Mouse (Mus musculus) brown adipose tissue, adult 24 weeks (tissue): ENCODE data around the gene Catsperg1. TPM values are rescaled to one million over a fixed set of nuclear protein-coding genes. Genes with fewer than 3 reads are reported as not detected.
"Not testable (repeated sequence)": the region's sequence is repeated elsewhere in the genome, so short reads cannot be mapped to it uniquely, and the experiment has no call there.

Experiments
- H3K27ac ChIP-seq: fragments of 200-500 bp; replicated peaks from 2 replicates; pipeline ENCODE4 v1.5.1; 2012; ENCODE audit warnings: low read depth, mild to moderate bottlenecking, low read length
- H3K4me1 ChIP-seq: fragments of 200-500 bp; 2 replicates; pipeline ENCODE4 v1.6.1; 2012; ENCODE audit warnings: low read length, mixed read lengths; ENCODE audit not compliant: control insufficient read depth, insufficient read depth, insufficient read length
- H3K4me3 ChIP-seq: fragments of 200-500 bp; 2 replicates; pipeline ENCODE4 v1.5.1; 2012; ENCODE audit warnings: low read depth, mild to moderate bottlenecking, low read length, moderate library complexity; ENCODE audit not compliant: insufficient read depth
- polyA plus RNA-seq: library from polyadenylated mRNA; stranded (reverse); fragments of >200 nt; gene quantifications from 2 replicates; pipeline ENCODE4 v1.2.4, GENCODE M21; 2012; ENCODE audit not compliant: missing spikeins, insufficient read depth, insufficient read length

The Catsperg1 gene
- polyA plus RNA-seq, 1 experiment: not detected

- H3K4me3 ChIP-seq: peak overlapping the region; percentile 68
- no peaks in the 10 kb centered on the region for H3K4me1 ChIP-seq
- peak overlapping the region; percentile 83 for H3K27ac ChIP-seq
Measured at GRCm38 (mm10) chr7:29211415-29212198, 2.2 kb downstream of the Catsperg1 start.

GRCm38 (mm10) chr7:29211013-29211412, 2.8 kb downstream of the Catsperg1 start:
- H3K4me1 ChIP-seq: not testable (repeated sequence)
- Histone ChIP-seq H3K27ac (peak overlapping the region; percentile 83), H3K4me3 (peak overlapping the region; percentile 68)

DNA sequence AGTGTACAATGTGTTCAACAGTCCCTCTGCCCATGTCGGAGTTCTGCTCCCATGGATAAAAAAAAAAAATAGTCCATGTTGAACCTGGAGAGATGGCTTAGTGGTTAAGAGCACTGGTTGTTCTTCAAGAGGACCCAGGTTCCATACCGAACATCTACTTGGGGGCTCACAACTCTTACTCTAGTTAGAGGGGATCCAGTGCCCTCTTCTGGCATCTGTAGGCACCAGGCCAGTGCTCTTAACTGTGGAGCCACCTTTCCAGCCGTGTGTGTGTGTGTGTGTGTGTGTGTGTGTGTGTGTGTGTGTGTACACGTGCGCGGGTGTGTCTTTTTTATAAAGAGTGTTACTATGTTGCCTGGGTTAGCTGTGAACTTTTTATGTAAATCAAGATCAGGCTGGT, 11.3 kb downstream of the Catsperg1 start:
- Histone ChIP-seq H3K4me1 (no peaks in the 10 kb centered on the region), H3K27ac (no peak overlapping the region), H3K4me3 (no peak overlapping the region)

DNA sequence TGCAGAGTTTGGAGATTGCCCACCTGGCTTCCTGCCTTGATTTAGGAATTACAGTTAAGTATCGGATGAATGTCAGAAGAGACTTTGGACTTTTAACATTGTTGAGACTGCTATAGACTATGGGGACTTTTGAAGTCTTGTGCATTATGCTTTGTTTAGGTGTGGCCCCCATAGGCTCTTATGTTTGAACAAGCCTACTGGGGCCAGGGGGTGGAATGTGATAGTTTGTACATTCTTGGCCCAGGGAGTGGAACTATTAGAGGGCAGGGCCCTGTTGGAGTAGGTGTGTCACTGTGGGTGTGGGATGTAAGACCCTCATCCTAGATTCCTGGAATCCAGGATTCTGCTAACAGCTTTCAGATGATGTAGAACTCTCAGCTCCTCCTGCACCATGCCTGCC, 19.6 kb downstream of the Catsperg1 start:
- not testable (repeated sequence) for H3K4me1 ChIP-seq, H3K4me3 ChIP-seq, H3K27ac ChIP-seq

- not testable (repeated sequence) for H3K4me3 ChIP-seq, H3K27ac ChIP-seq
Measured at GRCm38 (mm10) chr7:29181323-29181722, 32.5 kb downstream of the Catsperg1 start.

DNA sequence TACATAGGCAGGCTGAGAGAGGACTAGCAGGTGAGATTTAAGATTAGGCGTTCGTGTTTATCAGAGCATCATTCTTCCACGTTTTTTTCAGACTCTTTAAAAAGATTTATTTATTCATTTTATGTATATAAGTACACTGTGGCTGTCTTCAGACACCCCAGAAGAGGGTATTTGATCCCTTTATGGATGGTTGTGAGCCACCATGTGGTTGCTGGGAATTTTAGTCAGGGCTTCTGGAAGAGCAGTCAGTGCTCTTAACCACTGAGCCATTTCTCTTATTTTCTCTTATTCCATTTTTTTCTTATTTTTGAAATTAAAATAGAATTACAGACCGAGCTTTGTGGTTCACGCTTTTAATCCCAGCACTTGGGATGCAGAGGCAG, 33.0 kb downstream of the Catsperg1 start:
- no peak overlapping the region for H3K4me3 ChIP-seq
- no peak overlapping the region for H3K27ac ChIP-seq
- H3K4me1 ChIP-seq: peaks cover 4% of the 10 kb centered on the region; the same call in 1 of the 2 replicates

More at GRCm38 (mm10) chr7:29181323-29181722, 32.5 kb downstream of the Catsperg1 start:
- not testable (repeated sequence) for H3K4me1 ChIP-seq

DNA sequence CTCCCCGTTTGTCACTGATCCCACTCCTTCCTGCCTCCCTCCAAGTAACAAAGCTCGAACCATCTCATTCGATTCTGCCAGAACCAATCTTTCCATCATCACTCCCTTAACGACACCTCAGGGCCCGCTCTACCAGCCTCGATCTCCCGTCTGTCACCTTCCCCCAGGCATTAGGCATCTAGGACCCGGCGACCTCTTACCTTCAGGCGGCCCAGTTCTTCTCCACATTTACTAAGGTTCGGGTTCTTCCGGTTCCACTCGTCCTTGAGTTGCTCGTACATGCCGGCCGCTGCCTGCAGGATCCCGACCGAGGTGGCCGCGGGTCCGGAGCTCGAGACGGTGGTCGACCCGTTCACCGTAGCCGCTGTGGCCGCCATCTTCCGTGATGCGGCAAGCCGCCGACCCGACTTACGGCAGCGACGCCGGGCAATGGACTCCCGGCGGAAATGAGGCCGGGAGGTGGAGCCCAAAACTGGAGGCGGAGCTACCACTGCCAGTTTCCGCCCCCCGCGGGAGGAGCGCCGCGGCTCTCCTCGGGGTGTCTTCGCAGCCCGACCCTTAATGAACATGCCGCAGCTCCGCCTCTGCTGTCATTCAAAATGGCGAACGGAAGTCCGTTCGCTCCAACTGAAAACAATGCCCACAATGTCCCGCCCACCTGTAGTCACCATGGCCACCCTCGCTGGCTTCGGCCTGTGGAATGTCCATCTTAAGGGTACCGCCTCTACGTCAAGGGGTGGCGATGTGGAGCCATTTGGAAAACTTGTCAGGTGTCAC, 33.6 kb downstream of the Catsperg1 start, which contains the start of gene Psmd8:
Psmd8 (minus strand) TSS at position 625 of the 777 bp plus-strand sequence.
- H3K4me3 ChIP-seq: peak within 1 kb of the TSS; percentile 76
- peaks cover 4% of the 10 kb centered on the region; the same call in 1 of the 2 replicates for H3K4me1 ChIP-seq
- peak within 1 kb of the TSS; percentile 88 for H3K27ac ChIP-seq

GRCm38 (mm10) chr7:29179323-29179722, 34.5 kb downstream of the Catsperg1 start:
- H3K4me3 ChIP-seq: peak overlapping the region; percentile 76
- peaks cover 4% of the 10 kb centered on the region; the same call in 1 of the 2 replicates for H3K4me1 ChIP-seq
- peak overlapping the region; percentile 67 for H3K27ac ChIP-seq

DNA sequence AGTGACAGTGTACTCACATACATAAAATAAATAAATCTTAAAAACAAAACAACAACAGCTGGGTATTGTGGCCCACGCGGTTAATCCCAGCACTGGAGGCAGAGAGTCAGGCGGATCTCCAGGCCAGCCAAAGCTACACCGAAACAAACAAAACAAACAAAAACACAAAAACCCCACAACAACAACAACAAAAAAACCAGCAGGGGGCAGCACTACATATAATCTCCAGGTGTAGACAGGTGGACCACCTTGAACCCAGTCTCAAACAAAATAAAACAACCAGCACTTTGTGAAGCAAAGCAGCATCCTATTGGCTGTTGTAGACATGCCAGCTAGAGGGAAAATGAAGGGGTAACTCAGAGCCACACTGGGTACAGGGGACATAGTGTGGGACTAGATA, 35.7 kb downstream of the Catsperg1 start:
- peaks cover 4% of the 10 kb centered on the region; the same call in 1 of the 2 replicates for H3K4me1 ChIP-seq
- H3K4me3 ChIP-seq: no peak overlapping the region
- H3K27ac ChIP-seq: no peak overlapping the region

- Histone ChIP-seq H3K4me3 (no peak overlapping the region), H3K27ac (no peak overlapping the region), H3K4me1 (peaks cover 6% of the 10 kb centered on the region; the same call in 1 of the 2 replicates)
Measured at GRCm38 (mm10) chr7:29172390-29173016, 41.3 kb downstream of the Catsperg1 start.

DNA sequence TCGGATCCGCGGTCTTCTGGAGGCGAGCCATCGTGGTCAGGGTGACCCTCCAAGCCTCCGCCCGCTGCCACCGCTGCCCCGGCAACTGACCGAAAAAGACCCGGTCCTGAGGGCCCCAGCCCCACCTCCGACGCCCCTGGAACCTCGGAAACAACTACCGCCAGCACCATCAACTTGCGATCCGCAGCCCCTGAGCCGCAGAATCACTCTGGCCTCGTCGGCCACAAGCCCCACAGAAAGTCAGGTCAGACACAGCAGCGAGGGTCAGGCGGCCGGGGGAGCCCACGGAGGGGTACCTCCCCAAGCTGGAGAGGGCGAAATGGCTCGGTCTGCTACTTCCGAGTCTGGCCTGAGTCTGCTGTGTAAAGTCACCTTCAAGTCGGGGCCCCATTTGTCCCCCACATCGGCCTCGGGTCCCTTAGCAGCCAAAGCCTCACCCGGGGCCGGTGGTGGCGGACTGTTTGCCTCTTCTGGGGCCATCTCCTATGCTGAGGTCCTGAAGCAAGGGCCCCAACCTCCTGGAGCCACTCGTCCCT, 42.2 kb downstream of the Catsperg1 start:
- H3K27ac ChIP-seq: no peak overlapping the region
- H3K4me1 ChIP-seq: peaks cover 6% of the 10 kb centered on the region; the same call in 1 of the 2 replicates
- H3K4me3 ChIP-seq: peak overlapping the region; percentile 72

GRCm38 (mm10) chr7:29170755-29171561, 42.9 kb downstream of the Catsperg1 start:
- no peak overlapping the region for H3K27ac ChIP-seq
- H3K4me3 ChIP-seq: peak overlapping the region; percentile 72
- peaks cover 6% of the 10 kb centered on the region; the same call in 1 of the 2 replicates for H3K4me1 ChIP-seq

DNA sequence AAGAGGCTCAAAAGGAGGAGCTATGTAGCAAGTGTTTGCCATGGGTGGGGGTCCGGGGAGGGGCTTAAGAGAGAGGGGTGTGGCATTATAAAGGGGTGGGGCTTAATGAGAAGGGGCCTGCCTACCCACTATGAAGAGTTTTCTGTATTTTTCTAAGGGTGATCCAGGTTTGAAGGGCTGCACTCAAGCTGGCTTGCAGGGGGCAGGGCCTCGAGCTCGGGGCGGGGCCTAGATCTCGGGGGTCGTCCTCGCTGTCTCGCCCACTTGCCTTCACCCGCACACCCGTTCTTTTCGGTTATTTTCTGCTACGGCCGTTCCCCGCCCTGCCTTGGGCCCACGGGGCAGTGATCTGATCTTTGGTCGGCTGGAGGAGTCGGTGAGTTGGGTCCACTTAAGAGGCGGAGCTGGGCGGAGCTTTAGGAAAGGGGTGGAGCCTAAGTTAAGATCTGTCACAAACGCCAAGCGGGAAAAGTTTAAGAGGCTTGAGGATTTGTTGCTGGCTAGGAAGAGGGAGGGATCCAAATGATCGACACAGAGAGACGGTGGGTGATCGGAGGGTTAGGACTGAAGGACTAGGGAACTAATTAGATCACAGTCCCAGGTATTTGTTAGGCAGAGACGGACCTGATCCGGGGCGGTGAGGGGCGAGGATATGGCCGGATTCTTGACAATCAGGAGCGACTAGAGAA, 43.6 kb downstream of the Catsperg1 start, which contains the start of the genes Ggn and Spred3:
Ggn (plus strand) TSS at position 145 of the 689 bp plus-strand sequence.
Spred3 (minus strand) TSS at position 346 of the 689 bp plus-strand sequence.
- Histone ChIP-seq H3K4me3 (peak within 1 kb of the TSS; percentile 72), H3K4me1 (peaks cover 6% of the 10 kb centered on the region; the same call in 1 of the 2 replicates), H3K27ac (peak within 1 kb of the TSS; percentile 62; the same call in 1 of the 2 replicates)
